Mouse (Mus musculus) forebrain, embryonic 16.5 days (tissue): ENCODE data around the gene Erich6. TPM values are rescaled to one million over a fixed set of nuclear protein-coding genes. Genes with fewer than 3 reads are reported as not detected.

Experiments
- ATAC-seq: fragments of 200-750 bp; cut with Nextera tagmentation; 2 replicates; pipeline ENCODE4 v1.8.0; 2017; ENCODE audit warnings: mild to moderate bottlenecking, moderate library complexity
- H3K27ac ChIP-seq: fragments of 300-500 bp; sonication (generic); 2 replicates; pipeline ENCODE4 v1.5.1; 2014; ENCODE audit warnings: low read length, control low read depth
- H3K27me3 ChIP-seq: fragments of 300-500 bp; sonication (generic); replicated peaks from 2 replicates; pipeline ENCODE4 v1.6.1; 2014; ENCODE audit warnings: low read length; ENCODE audit not compliant: control insufficient read depth, insufficient read depth
- H3K36me3 ChIP-seq: fragments of 300-500 bp; sonication (generic); 2 replicates; pipeline ENCODE4 v1.6.1; 2014; ENCODE audit not compliant: control insufficient read depth, insufficient read depth
- H3K4me1 ChIP-seq: fragments of 300-500 bp; sonication (generic); replicated peaks from 2 replicates; pipeline ENCODE4 v1.6.1; 2014; ENCODE audit warnings: low read length; ENCODE audit not compliant: control insufficient read depth, insufficient read depth
- H3K4me2 ChIP-seq: fragments of 300-500 bp; sonication (generic); 2 replicates; pipeline ENCODE4 v1.6.1; 2014; ENCODE audit warnings: mild to moderate bottlenecking, low read length, control low read depth
- H3K4me3 ChIP-seq: fragments of 300-500 bp; sonication (generic); replicated peaks from 2 replicates; pipeline ENCODE4 v1.5.1; 2014; ENCODE audit warnings: mild to moderate bottlenecking, low read length, control low read depth
- H3K9ac ChIP-seq: fragments of 300-500 bp; sonication (generic); replicated peaks from 2 replicates; pipeline ENCODE4 v1.6.1; 2014; ENCODE audit warnings: low read depth, low read length, control low read depth
- H3K9me3 ChIP-seq: fragments of 300-500 bp; sonication (generic); 2 replicates; pipeline ENCODE4 v1.6.1; 2016; ENCODE audit warnings: low read length; ENCODE audit not compliant: control insufficient read depth
- WGBS: fragments of 180-500 bp; shearing (Covaris S2); extraction: QIAGEN DNeasy Blood & Tissue Kit; methylation state at CpG from one replicate; pipeline ENCODE4 v1.1.7; 2014; 5-methylcytosine and 5-hydroxymethylcytosine counted together
- polyA plus RNA-seq: library from polyadenylated mRNA; unstranded; fragments of >200 nt; fragmentation: Nextera tagmentation; extraction: Ambion mirVana; gene quantifications from 2 replicates; pipeline ENCODE4 v1.2.1, GENCODE M21; 2015

Gene Erich6
- polyA plus RNA-seq, 1 experiment from 2014 or later: not detected

DNA sequence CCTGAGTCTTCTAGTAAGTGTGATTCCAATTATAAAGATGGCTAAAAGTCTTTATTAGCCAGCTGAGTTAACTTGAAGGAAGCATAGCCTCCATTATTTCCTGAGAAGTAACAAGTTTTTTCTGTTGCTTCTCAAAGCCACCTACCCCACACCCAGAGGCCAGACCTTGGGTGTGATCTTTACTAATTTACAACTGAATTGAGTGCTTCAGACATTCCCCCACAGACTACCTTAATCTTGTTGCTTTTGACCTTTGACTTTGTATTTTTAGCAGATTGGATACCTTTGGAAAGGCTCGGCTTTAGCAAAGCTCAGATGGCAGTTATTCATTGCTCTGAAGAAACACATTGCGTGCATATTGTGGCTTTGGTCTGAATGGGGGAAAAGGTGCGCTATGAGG is 66.2 kb downstream of the Erich6 start:
- no peaks in the 10 kb centered on the region for H3K9me3 ChIP-seq
- no peak overlapping the region for H3K4me3 ChIP-seq
- no peaks in the 10 kb centered on the region for H3K36me3 ChIP-seq
- H3K27ac ChIP-seq: no peak overlapping the region
- WGBS: 95% methylated on average over 3 of the region's 3 CpGs
- no peaks in the 10 kb centered on the region for H3K27me3 ChIP-seq
- no peak overlapping the region for H3K9ac ChIP-seq
- no peak for ATAC-seq
- H3K4me2 ChIP-seq: no peak overlapping the region
- 0 out of 2 replicates have a peak, but pooled peaks cover under 1% of the 10 kb centered on the region for H3K4me1 ChIP-seq

Other genes starting within 250 kb of the Erich6 start
- 8.1 and 8.7 TPM in 2 replicates for gene Tsc22d2, start 222.5 kb downstream of the Erich6 start, polyA plus RNA-seq
- gene Eif2a, start 111.4 kb downstream of the Erich6 start, polyA plus RNA-seq: 44.6 and 50.4 TPM in 2 replicates
- gene Serp1, start 111.3 kb downstream of the Erich6 start, polyA plus RNA-seq: 77.2 and 102 TPM in 2 replicates
- gene Selenot, start 60.6 kb downstream of the Erich6 start, polyA plus RNA-seq: 22.1 and 23.0 TPM in 2 replicates
- gene Siah2, start 55.2 kb upstream of the Erich6 start, polyA plus RNA-seq: 7.8 and 7.9 TPM in 2 replicates
- not detected in 2 replicates for gene Mindy4b-ps, start 185.1 kb upstream of the Erich6 start, polyA plus RNA-seq
- gene Clrn1, start 248.1 kb upstream of the Erich6 start, polyA plus RNA-seq: 0.94 and 2.0 TPM in 2 replicates